Mouse (Mus musculus): ENCODE data around the gene Tgfbr2. TPM values are rescaled to one million over a fixed set of nuclear protein-coding genes. Genes with fewer than 3 reads are reported as not detected.

Gene Tgfbr2
- polyA plus RNA-seq, 1 experiment from 2014 or later = 35.9 TPM

DNA sequence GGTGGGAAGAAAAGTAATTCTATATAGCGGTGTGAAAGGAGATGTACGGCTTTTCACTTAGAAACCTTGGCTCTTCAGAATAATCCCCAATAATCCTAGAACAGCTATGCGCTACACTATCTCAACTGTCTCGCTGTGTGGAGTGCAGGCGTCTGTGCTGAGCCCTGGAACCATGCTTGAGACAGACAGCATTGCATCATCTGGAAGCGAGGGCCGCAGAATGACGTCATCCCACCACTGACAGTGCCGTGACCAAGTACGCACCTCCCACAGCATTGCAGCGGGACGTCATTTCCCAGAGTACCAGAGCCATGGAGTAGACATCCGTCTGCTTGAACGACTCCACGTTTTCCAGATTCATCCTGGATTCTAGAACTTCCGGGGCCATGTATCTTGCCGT, 70.4 kb downstream of the Tgfbr2 start:
- Histone ChIP-seq H3K9ac (replicated peaks; ENCODE audit: low read length) (no peak overlapping the region), H3K9me3 (ENCODE audit: low read length) (no peaks in the 10 kb centered on the region), H3K4me3 (ENCODE audit: low read length) (no peak overlapping the region), H3K27ac (ENCODE audit: low read length) (no peak overlapping the region), H3K27me3 (ENCODE audit: insufficient read depth, low read length) (no peaks in the 10 kb centered on the region), H3K4me2 (replicated peaks; ENCODE audit: low read depth, low read length) (no peak overlapping the region), H3K4me1 (ENCODE audit: insufficient read depth, low read length) (peaks cover 6% of the 10 kb centered on the region), H3K36me3 (ENCODE audit: insufficient read depth, low read length) (peaks cover 70% of the 10 kb centered on the region)
- WGBS = 92% methylated on average over 17 of the region's 17 CpGs
- no peak for ATAC-seq (ENCODE audit: low FRiP score, low TSS enrichment)

DNA sequence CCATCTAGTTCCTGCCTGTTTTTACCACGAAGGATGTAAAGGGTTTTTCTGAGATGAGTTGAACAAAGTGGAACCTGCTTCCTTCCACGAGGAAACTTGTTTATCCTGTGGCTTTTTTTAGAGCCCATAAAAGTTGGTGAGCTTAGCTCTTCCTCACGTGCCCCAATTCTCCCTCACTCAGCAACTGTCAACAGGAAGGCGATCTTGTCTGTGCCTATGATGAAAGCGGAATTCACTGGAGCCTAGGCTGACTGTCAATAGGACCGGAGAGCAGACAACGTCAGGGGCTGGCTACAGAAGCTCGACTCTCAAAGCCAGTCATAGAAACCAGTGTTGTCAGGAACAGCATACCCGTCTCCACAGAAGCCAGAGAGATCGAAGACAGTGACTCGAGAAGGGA, 73.3 kb downstream of the Tgfbr2 start:
- H3K4me1 ChIP-seq (ENCODE audit: insufficient read depth, low read length) = peaks cover 17% of the 10 kb centered on the region
- WGBS = 64% methylated on average over 11 of the region's 11 CpGs
- H3K4me3 ChIP-seq (ENCODE audit: low read length) = no peak overlapping the region
- H3K27me3 ChIP-seq (ENCODE audit: insufficient read depth, low read length) = no peaks in the 10 kb centered on the region
- no peak overlapping the region for H3K4me2 ChIP-seq (replicated peaks; ENCODE audit: low read depth, low read length)
- no peak overlapping the region for H3K27ac ChIP-seq (ENCODE audit: low read length)
- H3K9ac ChIP-seq (replicated peaks; ENCODE audit: low read length) = no peak overlapping the region
- no peak for ATAC-seq (ENCODE audit: low FRiP score, low TSS enrichment)
- H3K9me3 ChIP-seq (ENCODE audit: low read length) = no peaks in the 10 kb centered on the region
- peaks cover 46% of the 10 kb centered on the region for H3K36me3 ChIP-seq (ENCODE audit: insufficient read depth, low read length)

DNA sequence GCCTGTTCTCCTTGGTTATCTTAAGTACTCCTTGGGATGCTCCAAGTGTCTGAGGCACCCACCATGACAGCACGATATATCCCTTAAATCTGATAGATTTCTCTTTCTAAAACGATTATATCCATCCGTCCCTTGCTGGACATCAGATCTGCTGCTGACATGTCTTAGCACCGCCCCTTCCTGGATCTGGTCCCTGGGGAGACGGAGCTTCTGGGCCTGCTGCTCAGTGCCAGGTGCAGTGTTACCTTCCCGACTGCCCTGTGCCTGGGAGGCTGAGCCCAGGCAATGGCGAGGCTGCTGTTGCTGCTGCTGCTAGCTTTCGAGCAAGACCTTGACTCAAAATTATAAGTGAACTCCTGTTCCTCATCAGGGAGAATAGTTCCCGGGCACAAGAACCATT, 75.1 kb downstream of the Tgfbr2 start:
- no peak overlapping the region for H3K4me3 ChIP-seq (ENCODE audit: low read length)
- H3K9ac ChIP-seq (replicated peaks; ENCODE audit: low read length) = no peak overlapping the region
- peak overlapping the region; percentile 37; the same call in 1 of the 2 replicates for H3K27ac ChIP-seq (ENCODE audit: low read length)
- H3K36me3 ChIP-seq (ENCODE audit: insufficient read depth, low read length) = peaks cover 38% of the 10 kb centered on the region
- peaks cover 17% of the 10 kb centered on the region for H3K4me1 ChIP-seq (ENCODE audit: insufficient read depth, low read length)
- no peaks in the 10 kb centered on the region for H3K27me3 ChIP-seq (ENCODE audit: insufficient read depth, low read length)
- 80% methylated on average over 9 of the region's 9 CpGs for WGBS
- H3K4me2 ChIP-seq (replicated peaks; ENCODE audit: low read depth, low read length) = no peak overlapping the region
- ATAC-seq (ENCODE audit: low FRiP score, low TSS enrichment) = no peak
- no peaks in the 10 kb centered on the region for H3K9me3 ChIP-seq (ENCODE audit: low read length)

DNA sequence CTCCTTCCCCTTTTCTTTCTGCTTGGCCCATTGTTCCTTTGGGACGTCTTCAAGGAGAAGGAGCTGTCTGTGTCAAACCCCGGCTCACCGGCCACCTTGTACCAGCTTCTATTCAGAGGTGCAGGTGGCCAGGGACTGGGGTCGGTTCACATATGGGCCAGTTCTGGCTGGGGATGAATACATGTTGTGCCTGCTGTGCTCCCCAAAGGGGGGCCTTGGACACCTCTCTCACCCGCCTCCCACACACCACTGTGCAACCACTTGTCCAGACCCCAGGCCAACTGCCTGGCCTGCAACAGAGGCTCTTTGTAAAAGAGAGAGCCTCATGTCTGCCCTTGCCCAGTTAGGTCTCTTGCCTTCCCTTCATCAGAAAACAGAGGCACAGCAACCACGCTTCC, 75.6 kb downstream of the Tgfbr2 start:
- H3K27me3 ChIP-seq (ENCODE audit: insufficient read depth, low read length) = no peaks in the 10 kb centered on the region
- H3K27ac ChIP-seq (ENCODE audit: low read length) = peak overlapping the region; percentile 37
- 65% methylated on average over 6 of the region's 6 CpGs for WGBS
- H3K4me3 ChIP-seq (ENCODE audit: low read length) = no peak overlapping the region
- H3K4me1 ChIP-seq (ENCODE audit: insufficient read depth, low read length) = peaks cover 17% of the 10 kb centered on the region
- no peak overlapping the region for H3K4me2 ChIP-seq (replicated peaks; ENCODE audit: low read depth, low read length)
- peaks cover 34% of the 10 kb centered on the region for H3K36me3 ChIP-seq (ENCODE audit: insufficient read depth, low read length)
- H3K9me3 ChIP-seq (ENCODE audit: low read length) = no peaks in the 10 kb centered on the region
- no peak overlapping the region for H3K9ac ChIP-seq (replicated peaks; ENCODE audit: low read length)
- 0 out of 2 replicates have a peak, but pooled peaks have one; percentile 36 for ATAC-seq (ENCODE audit: low FRiP score, low TSS enrichment)

DNA sequence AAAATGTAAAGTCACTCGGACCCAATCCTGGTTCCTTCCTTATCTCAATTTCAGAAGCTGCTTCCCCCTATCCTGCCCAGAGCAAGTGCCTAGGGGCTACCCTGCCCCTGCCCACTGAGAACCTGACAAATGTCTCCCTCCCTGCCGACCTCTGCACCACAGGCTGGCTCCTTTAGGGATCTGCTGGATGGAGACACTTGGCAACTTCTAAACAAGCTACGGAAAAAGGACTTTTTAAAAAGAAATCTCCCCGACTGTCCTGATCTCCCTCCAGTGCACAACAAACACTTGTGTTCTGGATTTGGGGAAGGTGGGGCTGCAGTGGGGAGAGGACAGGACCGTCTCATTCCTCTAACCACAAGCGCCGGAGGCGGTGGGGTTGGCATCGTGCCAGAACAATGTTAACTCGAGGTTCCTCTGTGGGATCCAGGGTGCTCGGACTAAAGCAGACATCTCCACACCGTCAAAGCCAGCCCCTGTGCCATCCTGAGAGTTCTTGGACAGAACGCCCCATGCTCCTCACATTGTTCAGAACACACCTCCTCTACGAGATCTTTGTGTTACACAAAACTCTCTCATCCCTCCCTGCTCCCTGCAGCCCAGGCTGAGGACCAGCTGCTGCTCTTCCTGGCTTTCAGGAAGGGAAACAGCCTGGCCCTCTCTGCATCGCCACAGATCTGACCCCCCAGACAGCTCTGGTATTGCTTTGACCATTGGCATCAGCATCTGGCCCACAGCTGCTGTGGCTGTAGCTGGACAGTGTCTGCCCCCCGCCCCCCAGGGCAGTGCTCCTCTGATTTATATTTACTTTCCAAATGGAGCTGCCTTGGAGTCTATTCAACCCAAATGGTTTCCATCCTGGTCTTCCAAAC, 76.2 kb downstream of the Tgfbr2 start:
- Histone ChIP-seq H3K4me2 (replicated peaks; ENCODE audit: low read depth, low read length) (0 out of 2 replicates have a peak overlapping the region, but pooled peaks have one; percentile 2), H3K4me3 (ENCODE audit: low read length) (no peak overlapping the region), H3K9ac (replicated peaks; ENCODE audit: low read length) (no peak overlapping the region), H3K9me3 (ENCODE audit: low read length) (no peaks in the 10 kb centered on the region), H3K27ac (ENCODE audit: low read length) (peak overlapping the region; percentile 37; the same call in 1 of the 2 replicates), H3K36me3 (ENCODE audit: insufficient read depth, low read length) (peaks cover 29% of the 10 kb centered on the region), H3K27me3 (ENCODE audit: insufficient read depth, low read length) (no peaks in the 10 kb centered on the region), H3K4me1 (ENCODE audit: insufficient read depth, low read length) (peaks cover 17% of the 10 kb centered on the region)
- WGBS = 48% methylated on average over 16 of the region's 16 CpGs
- peak; percentile 73; the same call in 1 of the 2 replicates for ATAC-seq (ENCODE audit: low FRiP score, low TSS enrichment)

DNA sequence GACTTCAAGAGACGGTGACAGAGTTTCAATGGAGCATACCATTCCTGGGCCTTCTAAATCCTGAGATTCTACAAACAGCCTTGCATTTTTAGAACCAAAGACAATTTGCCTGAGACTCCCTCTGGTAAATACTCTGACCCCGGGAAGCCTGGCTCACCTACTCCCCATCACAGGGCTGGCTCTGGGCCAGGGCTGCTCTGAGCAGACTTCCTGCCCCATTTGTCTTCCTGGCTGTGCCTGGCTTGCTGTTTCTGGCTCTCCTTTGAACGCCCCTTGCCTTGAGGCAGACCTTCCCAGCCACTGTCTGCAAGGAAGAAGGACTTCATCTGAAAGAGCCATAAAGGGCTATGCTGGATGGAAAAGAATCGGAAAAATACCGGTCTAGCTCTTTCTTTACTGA, 83.2 kb downstream of the Tgfbr2 start:
- ATAC-seq (ENCODE audit: low FRiP score, low TSS enrichment) = peak; percentile 50; the same call in 1 of the 2 replicates
- Histone ChIP-seq H3K4me3 (ENCODE audit: low read length) (no peak overlapping the region), H3K9me3 (ENCODE audit: low read length) (no peaks in the 10 kb centered on the region), H3K4me1 (ENCODE audit: insufficient read depth, low read length) (peaks cover 8% of the 10 kb centered on the region), H3K27ac (ENCODE audit: low read length) (peak overlapping the region; percentile 25; the same call in 1 of the 2 replicates), H3K27me3 (ENCODE audit: insufficient read depth, low read length) (no peaks in the 10 kb centered on the region), H3K36me3 (ENCODE audit: insufficient read depth, low read length) (peaks cover 33% of the 10 kb centered on the region; the same call in 1 of the 2 replicates), H3K9ac (replicated peaks; ENCODE audit: low read length) (no peak overlapping the region), H3K4me2 (replicated peaks; ENCODE audit: low read depth, low read length) (no peak overlapping the region)
- 39% methylated on average over 5 of the region's 5 CpGs for WGBS

DNA sequence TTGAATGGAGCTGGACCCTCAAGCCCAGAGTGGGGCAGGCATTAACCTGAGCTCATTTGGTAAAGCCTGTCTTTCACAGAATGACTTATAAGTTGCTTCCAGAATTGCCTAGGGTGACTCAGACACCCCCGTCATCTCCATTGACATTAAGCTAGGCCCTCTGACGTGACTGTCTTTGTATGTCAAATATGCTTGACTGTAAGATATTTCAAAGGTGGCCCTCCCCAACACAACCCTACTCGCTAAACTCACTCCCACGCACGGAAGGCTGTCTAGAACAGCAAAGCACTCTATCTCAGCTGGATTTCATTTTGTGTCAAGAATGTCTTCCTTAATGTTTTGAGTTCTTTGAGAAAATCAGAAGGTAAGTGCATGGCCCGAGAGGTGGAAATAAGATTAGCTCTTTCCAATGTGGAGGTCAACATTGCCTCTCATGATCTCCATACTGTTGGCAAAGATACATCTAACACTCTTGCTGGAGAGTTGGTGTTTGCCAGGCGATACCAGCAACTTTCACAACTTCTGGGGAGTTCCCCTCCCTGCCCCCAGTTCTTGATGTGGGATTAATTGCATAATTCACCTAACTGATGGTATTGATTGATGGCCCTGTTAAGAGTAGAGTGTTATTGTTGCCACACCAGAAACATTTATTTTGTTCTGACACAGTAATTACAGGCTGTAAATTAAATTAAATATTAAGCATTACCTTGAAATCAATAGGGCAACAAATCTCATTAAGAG, 83.9 kb downstream of the Tgfbr2 start:
- Histone ChIP-seq H3K4me1 (ENCODE audit: insufficient read depth, low read length) (peaks cover 8% of the 10 kb centered on the region), H3K4me3 (ENCODE audit: low read length) (no peak overlapping the region), H3K27me3 (ENCODE audit: insufficient read depth, low read length) (no peaks in the 10 kb centered on the region), H3K4me2 (replicated peaks; ENCODE audit: low read depth, low read length) (no peak overlapping the region), H3K9me3 (ENCODE audit: low read length) (no peaks in the 10 kb centered on the region), H3K36me3 (ENCODE audit: insufficient read depth, low read length) (peaks cover 33% of the 10 kb centered on the region; the same call in 1 of the 2 replicates), H3K9ac (replicated peaks; ENCODE audit: low read length) (no peak overlapping the region), H3K27ac (ENCODE audit: low read length) (no peak overlapping the region)
- ATAC-seq (ENCODE audit: low FRiP score, low TSS enrichment) = no peak
- WGBS = 64% methylated on average over 7 of the region's 7 CpGs

DNA sequence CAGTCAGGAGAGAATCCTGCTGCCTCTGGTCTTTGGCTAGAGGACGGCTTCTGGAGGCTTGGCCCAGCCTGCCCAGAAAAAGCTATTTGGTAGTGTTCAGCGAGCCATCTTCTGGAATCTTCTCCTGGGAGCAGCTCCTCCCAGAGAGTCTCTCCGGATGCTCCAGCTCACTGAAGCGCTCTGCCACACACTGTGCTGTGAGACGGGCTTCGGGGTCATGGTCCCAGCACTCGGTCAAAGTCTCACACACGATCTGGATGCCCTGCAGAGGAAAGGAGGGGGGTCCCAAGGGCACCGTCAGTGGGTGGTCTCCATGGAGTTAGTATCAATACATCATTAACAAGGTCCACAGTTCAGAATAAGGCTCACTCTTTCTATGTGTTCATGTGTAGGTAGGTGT, 84.9 kb downstream of the Tgfbr2 start:
- H3K9ac ChIP-seq (replicated peaks; ENCODE audit: low read length) = no peak overlapping the region
- WGBS = 63% methylated on average over 9 of the region's 9 CpGs
- H3K27ac ChIP-seq (ENCODE audit: low read length) = no peak overlapping the region
- no peak overlapping the region for H3K4me3 ChIP-seq (ENCODE audit: low read length)
- H3K4me1 ChIP-seq (ENCODE audit: insufficient read depth, low read length) = peaks cover 8% of the 10 kb centered on the region
- H3K27me3 ChIP-seq (ENCODE audit: insufficient read depth, low read length) = no peaks in the 10 kb centered on the region
- ATAC-seq (ENCODE audit: low FRiP score, low TSS enrichment) = peak; percentile 64; the same call in 1 of the 2 replicates
- no peaks in the 10 kb centered on the region for H3K9me3 ChIP-seq (ENCODE audit: low read length)
- peaks cover 30% of the 10 kb centered on the region; the same call in 1 of the 2 replicates for H3K36me3 ChIP-seq (ENCODE audit: insufficient read depth, low read length)
- H3K4me2 ChIP-seq (replicated peaks; ENCODE audit: low read depth, low read length) = no peak overlapping the region

DNA sequence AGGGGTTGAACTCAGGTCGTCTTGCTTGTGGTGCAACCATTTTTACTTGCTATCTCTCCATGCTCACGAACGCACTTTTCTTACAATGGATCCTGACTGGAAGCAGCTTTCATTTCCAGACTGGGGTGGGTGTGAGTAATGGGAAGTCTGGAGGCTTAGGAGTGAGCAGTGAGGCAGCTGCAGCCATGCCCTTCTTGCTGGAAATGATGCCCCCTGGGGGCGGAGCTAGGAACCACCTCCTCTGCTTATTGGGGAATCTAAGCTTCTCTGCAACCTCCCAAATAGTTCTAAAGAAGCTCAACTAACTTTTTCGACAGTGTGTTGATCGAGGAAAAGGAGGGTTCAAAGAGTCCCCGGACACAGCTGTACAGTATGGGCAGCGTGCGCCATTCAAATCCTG, 86.2 kb downstream of the Tgfbr2 start:
- no peak overlapping the region for H3K27ac ChIP-seq (ENCODE audit: low read length)
- no peaks in the 10 kb centered on the region for H3K9me3 ChIP-seq (ENCODE audit: low read length)
- H3K4me3 ChIP-seq (ENCODE audit: low read length) = no peak overlapping the region
- H3K36me3 ChIP-seq (ENCODE audit: insufficient read depth, low read length) = peaks cover 30% of the 10 kb centered on the region; the same call in 1 of the 2 replicates
- H3K4me1 ChIP-seq (ENCODE audit: insufficient read depth, low read length) = peaks cover 8% of the 10 kb centered on the region
- ATAC-seq (ENCODE audit: low FRiP score, low TSS enrichment) = no peak
- no peak overlapping the region for H3K9ac ChIP-seq (replicated peaks; ENCODE audit: low read length)
- 89% methylated on average over 9 of the region's 9 CpGs for WGBS
- H3K4me2 ChIP-seq (replicated peaks; ENCODE audit: low read depth, low read length) = no peak overlapping the region
- no peaks in the 10 kb centered on the region for H3K27me3 ChIP-seq (ENCODE audit: insufficient read depth, low read length)
